11 mouse cellular contexts compared by ENCODE assay signal in the genomic region with DNA sequence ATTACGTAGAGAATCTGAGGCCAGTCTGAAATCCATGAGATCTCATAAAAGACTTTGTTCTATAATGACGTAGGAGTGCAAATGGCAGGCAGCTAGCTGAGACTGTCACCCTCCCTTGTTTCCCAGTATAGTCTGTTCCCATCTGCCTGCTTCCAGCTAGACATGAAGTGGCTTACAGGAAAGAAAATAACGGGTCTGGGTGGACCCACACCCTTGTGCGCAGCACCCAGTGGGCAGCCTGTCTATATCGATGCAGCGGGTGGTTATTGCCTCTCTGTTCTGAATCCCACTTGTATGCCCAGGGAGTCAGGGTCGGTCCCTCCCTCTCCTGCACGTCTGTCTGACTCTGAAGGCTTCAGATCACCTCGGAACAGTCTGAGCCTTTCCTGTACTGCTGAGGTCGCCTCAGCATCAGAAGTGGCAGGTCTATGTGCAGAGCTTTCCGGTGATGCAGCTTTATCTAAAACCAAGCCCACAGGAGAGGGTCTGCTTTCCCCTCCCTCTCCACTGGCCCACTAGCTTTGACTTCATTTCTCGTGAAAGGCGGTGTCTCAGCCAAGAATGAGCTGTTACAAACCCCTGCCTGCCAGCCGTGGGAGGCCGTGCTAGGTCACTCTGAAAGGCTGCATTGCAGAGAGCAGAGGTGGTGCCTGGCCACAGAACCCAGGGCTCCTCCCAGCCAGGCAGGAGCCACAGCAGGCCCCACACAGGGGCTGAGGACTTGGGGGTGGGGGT. TPM values are rescaled to one million over a fixed set of nuclear protein-coding genes. Genes with fewer than 3 reads are reported as not detected.
A peak's percentile ranks its signal among the peaks of the same experiment; 100 is the strongest.
DNase-seq lines count a peak whose midpoint lies in the region; ATAC-seq lines count a peak whose summit lies in the region.
"Had no signal": no experiment of that assay in that cellular context is flagged by ENCODE, and none has a peak within 500 bp of the region (broad histone marks: within the 10 kb centered on the region; RNA-seq: fewer than 3 reads in every experiment).

No protein-coding gene starts in this region.

- H3K4me1 ChIP-seq in heart, embryonic 15.5 days (replicated peaks), result peaks cover 36% of the 10 kb centered on the region
- peaks cover 25% of the 10 kb centered on the region for H3K4me1 ChIP-seq in limb, embryonic 15.5 days

- no peak for ATAC-seq in cerebellum, adult (ENCODE audit: insufficient number of reproducible peaks, low FRiP score, low TSS enrichment)
- no peak for ATAC-seq in heart, embryonic 15.5 days (replicated peaks; ENCODE audit: insufficient number of reproducible peaks, insufficient read depth, low FRiP score, low read depth)
- peak; percentile 75 for ATAC-seq in limb, embryonic 15.5 days (ENCODE audit: insufficient number of reproducible peaks, low FRiP score, low TSS enrichment, low read depth)

- H3K4me3 ChIP-seq in heart, embryonic 15.5 days, result no peak overlapping the region
- no peak overlapping the region for H3K4me3 ChIP-seq in limb, embryonic 15.5 days
- H3K4me3 ChIP-seq: erythroblast, embryonic 14.5 days; myocyte had no signal

- H3K27me3 ChIP-seq in heart, embryonic 15.5 days, result no peaks in the 10 kb centered on the region
- no peaks in the 10 kb centered on the region for H3K27me3 ChIP-seq in limb, embryonic 15.5 days

- peak; percentile 47 to 58 for DNase-seq in cerebellum, adult 18-20 months
- peak; percentile 71 for DNase-seq in layer of hippocampus, adult 9-11 months
- DNase-seq in layer of hippocampus, adult 11-12 months (ENCODE audit: low spot score), result no peak
- DNase-seq in gastrocnemius, postnatal 14 days, result no peak
- DNase-seq in gastrocnemius, postnatal 10 days, result no peak
- DNase-seq: thymus, postnatal 25 days had no signal

- H3K36me3 ChIP-seq in heart, embryonic 15.5 days, result peaks cover 92% of the 10 kb centered on the region
- H3K36me3 ChIP-seq in limb, embryonic 15.5 days, result peaks cover 91% of the 10 kb centered on the region

- intact Hi-C loops in gastrocnemius, postnatal 14 days (cut with DNase I; ENCODE audit: low total_unique reads), result no loop called here

- no peak overlapping the region for H3K4me2 ChIP-seq in heart, embryonic 15.5 days
- H3K4me2 ChIP-seq in limb, embryonic 15.5 days, result no peak overlapping the region

- 67% methylated on average over 15 of the region's 15 CpGs for WGBS in heart, embryonic 15.5 days
- WGBS in limb, embryonic 15.5 days, result 77% methylated on average over 15 of the region's 15 CpGs

- H3K9ac ChIP-seq in heart, embryonic 15.5 days, result no peak overlapping the region
- no peak overlapping the region for H3K9ac ChIP-seq in limb, embryonic 15.5 days

- no peaks in the 10 kb centered on the region for H3K9me3 ChIP-seq in heart, embryonic 15.5 days (replicated peaks)
- no peaks in the 10 kb centered on the region for H3K9me3 ChIP-seq in limb, embryonic 15.5 days

- peak overlapping the region; percentile 60 for H3K27ac ChIP-seq in heart, embryonic 15.5 days
- H3K27ac ChIP-seq in limb, embryonic 15.5 days, result peak overlapping the region; percentile 75

RNA-seq across cellular contexts. Expression of a gene that starts 12.9 kb away (rescaled TPM):
- 63.3 and 74.6 TPM in 2 replicates for polyA plus RNA-seq in heart, embryonic 15.5 days (2015; fragmentation: Nextera tagmentation; extraction: Ambion mirVana)
- 56.3 and 64.5 TPM in 2 replicates for polyA plus RNA-seq in limb, embryonic 15.5 days (2015; fragmentation: Nextera tagmentation; extraction: Ambion mirVana)
- total RNA-seq in gastrocnemius, postnatal 14 days (2021), result 10 to 100 TPM; 56.4 to 66.0 TPM
- total RNA-seq in gastrocnemius, postnatal 10 days (2021), result 10 to 100 TPM; 37.2 to 43.6 TPM

RNA-seq across cellular contexts. Expression of a gene that starts 25.5 kb away (rescaled TPM):
- polyA plus RNA-seq in heart, embryonic 15.5 days (2015; fragmentation: Nextera tagmentation; extraction: Ambion mirVana), result 15.0 and 20.9 TPM in 2 replicates
- polyA plus RNA-seq in limb, embryonic 15.5 days (2015; fragmentation: Nextera tagmentation; extraction: Ambion mirVana), result 33.6 and 36.1 TPM in 2 replicates
- 1 to 10 TPM; 4.2 to 4.6 TPM for total RNA-seq in gastrocnemius, postnatal 14 days (2021)
- total RNA-seq in gastrocnemius, postnatal 10 days (2021), result 1 to 10 TPM; 6.6 to 7.9 TPM

RNA-seq across cellular contexts. Expression of a gene that starts 26.9 kb away (rescaled TPM):
- polyA plus RNA-seq in heart, embryonic 15.5 days (2015; fragmentation: Nextera tagmentation; extraction: Ambion mirVana), result 57.8 and 65.5 TPM in 2 replicates
- polyA plus RNA-seq in limb, embryonic 15.5 days (2015; fragmentation: Nextera tagmentation; extraction: Ambion mirVana), result 70.7 and 71.9 TPM in 2 replicates
- total RNA-seq in gastrocnemius, postnatal 14 days (2021), result 10 to 100 TPM; 32.4 to 35.6 TPM
- total RNA-seq in gastrocnemius, postnatal 10 days (2021), result 10 to 100 TPM; 38.8 to 44.3 TPM

RNA-seq across cellular contexts. Expression of a gene that starts 30.3 kb away (rescaled TPM):
- 19.2 and 20.7 TPM in 2 replicates for polyA plus RNA-seq in heart, embryonic 15.5 days (2015; fragmentation: Nextera tagmentation; extraction: Ambion mirVana)
- 23.6 and 25.1 TPM in 2 replicates for polyA plus RNA-seq in limb, embryonic 15.5 days (2015; fragmentation: Nextera tagmentation; extraction: Ambion mirVana)
- 10 to 100 TPM; 27.3 to 28.4 TPM for total RNA-seq in gastrocnemius, postnatal 14 days (2021)
- total RNA-seq in gastrocnemius, postnatal 10 days (2021), result 10 to 100 TPM; 21.8 to 23.6 TPM

Comparison
In these comparisons a context has a peak if more than half of its experiments do, and no peak if none do; other contexts are left out.
1. DNase-seq: peak in cerebellum, adult 18-20 months (2 of 2) and layer of hippocampus, adult 9-11 months (single experiment); none in layer of hippocampus, adult 11-12 months (single experiment), gastrocnemius, postnatal 14 days (single experiment) and gastrocnemius, postnatal 10 days (single experiment).